Mouse (Mus musculus) 3134 (cell line): ENCODE data around the gene Hs2st1.
A peak's percentile ranks its signal among the peaks of the same experiment; 100 is the strongest.

Source experiments
- DNase-seq: peaks from one replicate; pipeline ENCODE4 v3.0.0-alpha.2; 2011; ENCODE audit warnings: low spot score; ENCODE audit not compliant: insufficient read length; ENCODE audit errors: extremely low read depth

Gene Hs2st1

GRCm38 (mm10) chr3:144514122-144514505 lies 55.9 kb downstream of the Hs2st1 start:
- no peak for DNase-seq

GRCm38 (mm10) chr3:144513169-144514121 lies 56.5 kb downstream of the Hs2st1 start:
- DNase-seq, result no peak

GRCm38 (mm10) chr3:144510724-144511123 lies 59.3 kb downstream of the Hs2st1 start:
- DNase-seq, result no peak

- no peak for DNase-seq
These were observed 61.6 kb downstream of the Hs2st1 start for GRCm38 (mm10) chr3:144508342-144508741.

- no peak for DNase-seq
These were observed 62.1 kb downstream of the Hs2st1 start for GRCm38 (mm10) chr3:144507885-144508284.

- peak; percentile 60 for DNase-seq
These were observed 63.8 kb downstream of the Hs2st1 start for GRCm38 (mm10) chr3:144506213-144506612.

GRCm38 (mm10) chr3:144501930-144502329 lies 68.1 kb downstream of the Hs2st1 start:
- DNase-seq, result no peak

- DNase-seq, result no peak
These were observed 73.2 kb downstream of the Hs2st1 start for GRCm38 (mm10) chr3:144496762-144497161.

- no peak for DNase-seq
These were observed 75.1 kb downstream of the Hs2st1 start for GRCm38 (mm10) chr3:144494838-144495237.

GRCm38 (mm10) chr3:144488787-144489186 lies 81.2 kb downstream of the Hs2st1 start:
- no peak for DNase-seq

GRCm38 (mm10) chr3:144480595-144480994 lies 89.4 kb downstream of the Hs2st1 start:
- DNase-seq, result no peak

- no peak for DNase-seq
These were observed 91.6 kb downstream of the Hs2st1 start for GRCm38 (mm10) chr3:144478427-144478794.

GRCm38 (mm10) chr3:144477707-144478426 lies 92.1 kb downstream of the Hs2st1 start:
- DNase-seq, result no peak

GRCm38 (mm10) chr3:144475891-144476290 lies 94.1 kb downstream of the Hs2st1 start:
- no peak for DNase-seq

GRCm38 (mm10) chr3:144474726-144475125 lies 95.3 kb downstream of the Hs2st1 start:
- DNase-seq, result no peak

GRCm38 (mm10) chr3:144471954-144472353 lies 98.0 kb downstream of the Hs2st1 start:
- DNase-seq, result no peak

GRCm38 (mm10) chr3:144470901-144471300 lies 99.1 kb downstream of the Hs2st1 start:
- DNase-seq, result no peak

GRCm38 (mm10) chr3:144467521-144467920 lies 102.5 kb downstream of the Hs2st1 start:
- no peak for DNase-seq

GRCm38 (mm10) chr3:144466108-144466678 lies 103.8 kb downstream of the Hs2st1 start:
- DNase-seq, result no peak

- DNase-seq, result no peak
These were observed 107.3 kb downstream of the Hs2st1 start for GRCm38 (mm10) chr3:144462679-144463078.

GRCm38 (mm10) chr3:144460183-144460788 lies 109.7 kb downstream of the Hs2st1 start:
- DNase-seq, result no peak
